Mouse (Mus musculus) right cerebral cortex, adult 2 months (tissue): ENCODE data around the gene Frem2.

Experiments
- DNase-seq, 2 experiments: peaks; one replicate each; pipeline ENCODE4 v3.0.0; 2021 to 2022; ENCODE audit warnings: low spot score in 2 of 2

Gene Frem2

DNA sequence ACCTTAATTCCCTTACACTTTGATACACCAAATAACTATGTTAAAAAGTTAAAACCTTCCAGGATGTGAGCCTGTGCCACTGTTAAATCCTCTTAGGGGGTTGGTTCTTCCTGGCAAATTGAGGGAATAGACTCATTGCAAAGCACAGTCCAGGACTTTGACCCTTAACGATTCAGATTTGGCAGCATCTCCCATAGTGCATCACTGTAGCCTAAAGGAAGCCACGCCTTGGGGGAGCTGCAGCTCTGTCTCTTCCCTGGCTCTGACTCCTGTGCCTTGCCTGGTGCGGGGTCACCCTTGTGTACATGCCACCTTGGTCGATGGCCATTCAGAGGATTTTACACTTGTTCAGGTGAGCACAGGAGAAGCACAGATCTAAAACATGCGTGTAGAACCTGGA, 187.5 kb downstream of the Frem2 start:
- no peak for DNase-seq

DNA sequence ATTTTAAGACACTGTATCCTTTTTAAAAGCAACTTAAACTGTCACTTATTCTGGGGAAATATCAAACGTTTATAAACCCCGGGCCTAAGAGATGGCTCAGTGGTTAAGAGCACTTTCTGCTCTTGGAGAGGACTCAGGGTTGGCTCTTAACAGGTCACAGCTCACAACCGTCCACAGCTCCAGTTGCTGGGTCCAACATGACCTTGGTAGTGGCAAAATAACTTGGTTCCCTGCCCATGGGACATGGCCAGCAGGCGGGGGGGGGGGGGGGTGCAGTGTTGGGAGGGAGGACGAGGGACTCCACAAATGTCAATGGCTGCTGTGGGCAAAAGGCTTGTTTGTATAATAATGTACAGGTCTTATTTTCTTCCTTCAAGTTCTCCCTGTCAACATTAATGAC, 189.8 kb downstream of the Frem2 start:
- no peak for DNase-seq

DNA sequence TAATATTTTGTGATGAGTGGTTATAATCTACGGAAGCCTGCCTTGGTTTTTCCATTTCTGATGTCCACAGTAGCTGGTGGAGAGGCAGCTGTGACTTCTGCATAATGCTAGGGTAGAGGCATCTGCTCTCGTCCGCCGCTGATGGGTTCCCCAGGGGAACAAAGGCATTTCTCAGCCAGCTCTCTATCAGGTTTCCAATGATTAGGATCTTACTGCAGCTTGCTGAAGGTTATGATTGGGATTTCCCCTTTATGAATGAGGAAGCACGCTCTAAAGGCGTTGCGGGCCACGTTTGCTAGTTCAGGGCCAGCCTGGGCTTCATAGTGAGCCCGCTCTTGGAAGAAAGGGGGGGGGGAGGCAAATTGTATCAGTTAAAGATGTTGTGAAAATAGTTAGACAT, 190.7 kb downstream of the Frem2 start:
- DNase-seq = no peak

DNA sequence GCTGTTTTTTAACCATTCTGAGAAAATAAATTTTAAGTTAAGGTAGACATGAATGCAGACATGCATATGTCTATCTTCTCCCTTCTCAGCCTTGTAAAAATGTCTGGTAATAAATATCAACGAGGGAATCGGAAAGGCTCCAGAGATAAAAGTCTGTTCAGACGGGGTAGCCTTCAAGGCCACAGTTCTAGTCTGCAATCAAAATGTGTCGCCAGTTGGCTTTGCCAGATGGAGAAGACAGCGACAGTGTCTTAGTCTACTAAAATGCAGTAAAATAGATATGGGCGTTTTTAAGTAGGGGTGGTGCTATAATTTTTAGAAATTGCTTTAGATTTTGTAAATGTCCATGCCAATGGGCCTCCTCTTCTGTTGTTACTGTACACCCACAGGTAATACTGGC, 191.8 kb downstream of the Frem2 start:
- no peak for DNase-seq

DNA sequence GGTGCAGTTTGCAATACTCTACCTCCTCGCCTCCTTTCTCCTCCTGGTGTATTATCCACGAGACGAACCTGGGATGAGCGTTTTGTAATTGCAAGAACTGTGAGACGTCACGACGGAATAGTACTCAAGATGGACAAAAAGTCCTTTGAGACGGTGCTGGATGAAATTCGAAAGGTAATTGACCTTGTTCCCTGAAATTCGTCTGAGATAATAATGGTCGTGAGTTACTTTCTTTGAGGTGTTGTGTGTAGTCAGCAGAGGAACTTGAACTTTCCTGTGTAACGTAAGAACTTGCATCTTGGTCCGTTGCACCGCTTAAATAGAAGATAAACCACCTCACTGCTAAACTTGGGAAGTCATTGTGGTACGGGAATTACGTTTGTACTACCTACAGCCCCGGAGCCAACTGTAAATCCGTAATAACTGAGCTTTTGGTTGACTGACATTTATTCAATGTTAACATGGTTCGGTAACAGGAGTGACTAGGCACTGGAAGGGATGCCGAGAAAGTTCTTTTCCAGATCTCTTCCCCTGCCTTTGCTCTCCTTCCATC, 192.9 kb downstream of the Frem2 start:
- DNase-seq = no peak
